Mouse (Mus musculus): Measurements from ENCODE around the gene E130208F15Rik.

DNA sequence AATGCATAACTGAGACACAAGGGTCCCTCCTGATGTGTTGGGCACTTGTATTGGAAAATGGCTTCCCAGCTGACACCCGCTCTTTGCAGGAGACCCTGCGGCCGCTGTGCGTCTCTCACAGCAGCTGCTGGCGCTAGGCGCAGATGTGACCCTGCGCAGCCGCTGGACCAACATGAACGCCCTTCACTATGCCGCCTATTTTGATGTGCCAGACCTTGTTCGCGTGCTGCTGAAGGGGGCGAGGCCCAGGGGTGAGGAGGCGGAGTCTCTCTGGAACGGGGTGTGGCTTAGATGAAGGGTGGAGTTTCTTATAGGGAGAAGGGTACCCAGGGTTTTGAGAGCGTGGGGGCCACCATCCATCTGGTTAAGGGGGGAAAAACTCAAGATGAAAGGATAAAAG lies 24.3 kb upstream of the E130208F15Rik start:
- TF ChIP-seq CTCF (IDR thresholded peaks at IDR 0.05) (no peak), EP300 (IDR thresholded peaks at IDR 0.05) (no peak)

Measured in lung, postnatal 0 days (tissue).